Comparison of ENCODE assay signal across 25 mouse cellular contexts in genomic region chr1:143920256-143920655, GRCm38 (mm10).
DNase-seq lines count a peak whose midpoint lies in the region; ATAC-seq and TF ChIP-seq lines count a peak whose summit lies in the region.
"Had no signal": no experiment of that assay in that cellular context is flagged by ENCODE, and none has a peak within 500 bp of the region (broad histone marks: within the 10 kb centered on the region; RNA-seq: fewer than 3 reads in every experiment).

No protein-coding gene starts in this region.

- no peaks in the 10 kb centered on the region for H3K36me3 ChIP-seq in forebrain, embryonic 11.5 days (ENCODE audit: control insufficient read depth, insufficient read depth, low read length)
- H3K36me3 ChIP-seq in forebrain, embryonic 16.5 days (ENCODE audit: control insufficient read depth, insufficient read depth) = no peaks in the 10 kb centered on the region
- no peaks in the 10 kb centered on the region for H3K36me3 ChIP-seq in midbrain, embryonic 12.5 days
- H3K36me3 ChIP-seq in midbrain, postnatal 0 days (ENCODE audit: insufficient read depth, low read length) = no peaks in the 10 kb centered on the region
- no peaks in the 10 kb centered on the region for H3K36me3 ChIP-seq in hindbrain, embryonic 13.5 days
- no peaks in the 10 kb centered on the region for H3K36me3 ChIP-seq in neural tube, embryonic 14.5 days (ENCODE audit: control insufficient read depth, insufficient read depth, low read length)
- H3K36me3 ChIP-seq: embryonic facial prominence, embryonic 12.5 days; G1E; limb, embryonic 10.5 days had no signal

- DNase-seq in forebrain, embryonic 11.5 days (ENCODE audit: low spot score) = no peak
- DNase-seq in midbrain, postnatal 0 days (ENCODE audit: low spot score) = no peak
- DNase-seq: adrenal gland, postnatal 25 days; cerebellum, adult 18-20 months; cerebellum, postnatal 25 days; gastrocnemius, postnatal 10 days; kidney, postnatal 4 days; layer of hippocampus, adult 9-11 months; lung, adult 18-20 months; lung, postnatal 14 days; spleen, adult 18-20 months; thymus, postnatal 36 days had no signal

- peak; percentile 74 for ATAC-seq in forebrain, embryonic 11.5 days (replicated peaks; ENCODE audit: low FRiP score)
- ATAC-seq in forebrain, embryonic 16.5 days = no peak; the same call in 1 of the 2 replicates
- ATAC-seq in midbrain, embryonic 12.5 days (ENCODE audit: low FRiP score, low read depth) = peak; percentile 78
- no peak; the same call in 1 of the 2 replicates for ATAC-seq in midbrain, postnatal 0 days (ENCODE audit: low FRiP score)
- ATAC-seq in hindbrain, embryonic 13.5 days (ENCODE audit: low FRiP score) = peak; percentile 54; the same call in 1 of the 2 replicates
- 0 out of 2 replicates have a peak, but pooled peaks have one; percentile 24 for ATAC-seq in neural tube, embryonic 14.5 days (ENCODE audit: low read depth)
- no peak for ATAC-seq in monocyte, adult 5-6 weeks (replicated peaks; ENCODE audit: insufficient number of reproducible peaks, low FRiP score, low TSS enrichment, poor library complexity, severe bottlenecking)
- ATAC-seq: intestine, embryonic 16.5 days had no signal

- H3K27me3 ChIP-seq in forebrain, embryonic 11.5 days (ENCODE audit: control insufficient read depth, insufficient read depth, low read length) = no peaks in the 10 kb centered on the region
- H3K27me3 ChIP-seq in forebrain, embryonic 16.5 days (replicated peaks; ENCODE audit: control insufficient read depth, insufficient read depth, low read length) = no peaks in the 10 kb centered on the region
- peaks cover 25% of the 10 kb centered on the region for H3K27me3 ChIP-seq in midbrain, embryonic 12.5 days
- no peaks in the 10 kb centered on the region for H3K27me3 ChIP-seq in midbrain, postnatal 0 days (ENCODE audit: insufficient read depth, low read length)
- H3K27me3 ChIP-seq in hindbrain, embryonic 13.5 days = peaks cover 4% of the 10 kb centered on the region
- no peaks in the 10 kb centered on the region for H3K27me3 ChIP-seq in neural tube, embryonic 14.5 days (ENCODE audit: control insufficient read depth, insufficient read depth, low read length)
- H3K27me3 ChIP-seq: embryonic facial prominence, embryonic 12.5 days; megakaryocyte, embryonic 14.5 days had no signal

- no peak overlapping the region for H3K4me3 ChIP-seq in forebrain, embryonic 11.5 days (ENCODE audit: low read depth, low read length)
- H3K4me3 ChIP-seq in forebrain, embryonic 16.5 days (replicated peaks; ENCODE audit: low read length) = no peak overlapping the region
- H3K4me3 ChIP-seq in midbrain, embryonic 12.5 days = no peak overlapping the region
- H3K4me3 ChIP-seq in midbrain, postnatal 0 days (ENCODE audit: low read depth, low read length) = no peak overlapping the region
- no peak overlapping the region for H3K4me3 ChIP-seq in hindbrain, embryonic 13.5 days
- no peak overlapping the region for H3K4me3 ChIP-seq in neural tube, embryonic 14.5 days (ENCODE audit: low read depth, low read length)
- H3K4me3 ChIP-seq: embryonic facial prominence, embryonic 12.5 days; erythroblast, embryonic 14.5 days; left cerebral cortex, adult 2 months; limb, embryonic 10.5 days; megakaryocyte, embryonic 14.5 days had no signal

- H3K27ac ChIP-seq in forebrain, embryonic 11.5 days (ENCODE audit: low read depth, low read length) = no peak overlapping the region
- H3K27ac ChIP-seq in forebrain, embryonic 16.5 days (ENCODE audit: low read length) = no peak overlapping the region
- H3K27ac ChIP-seq in midbrain, embryonic 12.5 days (replicated peaks) = 0 out of 2 replicates have a peak overlapping the region, but pooled peaks have one; percentile 22
- H3K27ac ChIP-seq in midbrain, postnatal 0 days (ENCODE audit: low read depth, low read length) = no peak overlapping the region
- H3K27ac ChIP-seq in hindbrain, embryonic 13.5 days = no peak overlapping the region
- no peak overlapping the region for H3K27ac ChIP-seq in neural tube, embryonic 14.5 days (ENCODE audit: low read depth, low read length)
- H3K27ac ChIP-seq: embryonic facial prominence, embryonic 12.5 days; left cerebral cortex, adult 2 months; limb, embryonic 10.5 days had no signal

- no peak overlapping the region for H3K4me2 ChIP-seq in forebrain, embryonic 11.5 days (ENCODE audit: low read depth, low read length, severe bottlenecking)
- H3K4me2 ChIP-seq in forebrain, embryonic 16.5 days (ENCODE audit: low read length) = no peak overlapping the region
- 0 out of 2 replicates have a peak overlapping the region, but pooled peaks have one; percentile 8 for H3K4me2 ChIP-seq in midbrain, embryonic 12.5 days (replicated peaks)
- no peak overlapping the region for H3K4me2 ChIP-seq in midbrain, postnatal 0 days (ENCODE audit: low read depth, low read length, poor library complexity, severe bottlenecking)
- H3K4me2 ChIP-seq in hindbrain, embryonic 13.5 days = no peak overlapping the region
- H3K4me2 ChIP-seq in neural tube, embryonic 14.5 days (ENCODE audit: low read depth, low read length) = no peak overlapping the region
- H3K4me2 ChIP-seq: embryonic facial prominence, embryonic 12.5 days; liver, embryonic 11.5 days had no signal

- H3K9ac ChIP-seq in forebrain, embryonic 11.5 days (ENCODE audit: low read length) = no peak overlapping the region
- no peak overlapping the region for H3K9ac ChIP-seq in forebrain, embryonic 16.5 days (replicated peaks; ENCODE audit: low read depth, low read length)
- H3K9ac ChIP-seq in midbrain, embryonic 12.5 days (replicated peaks) = no peak overlapping the region
- H3K9ac ChIP-seq in midbrain, postnatal 0 days (replicated peaks; ENCODE audit: low read length, poor library complexity, severe bottlenecking) = no peak overlapping the region
- peak overlapping the region; percentile 6; the same call in 1 of the 2 replicates for H3K9ac ChIP-seq in hindbrain, embryonic 13.5 days
- H3K9ac ChIP-seq in neural tube, embryonic 14.5 days (replicated peaks; ENCODE audit: low read depth, low read length) = no peak overlapping the region
- H3K9ac ChIP-seq: embryonic facial prominence, embryonic 12.5 days had no signal

- no peak for TF ChIP-seq CTCF in midbrain, postnatal 0 days (IDR thresholded peaks at IDR 0.05)

- 36% methylated on average over 7 of the region's 7 CpGs for WGBS in forebrain, embryonic 11.5 days
- WGBS in forebrain, embryonic 16.5 days = 17% methylated on average over 7 of the region's 7 CpGs
- WGBS in midbrain, embryonic 12.5 days = 22% methylated on average over 7 of the region's 7 CpGs
- 23% methylated on average over 7 of the region's 7 CpGs for WGBS in midbrain, postnatal 0 days
- 22% methylated on average over 7 of the region's 7 CpGs for WGBS in hindbrain, embryonic 13.5 days
- WGBS in neural tube, embryonic 14.5 days = 22% methylated on average over 7 of the region's 7 CpGs

- H3K9me3 ChIP-seq in forebrain, embryonic 11.5 days (ENCODE audit: control insufficient read depth, low read length) = no peaks in the 10 kb centered on the region
- no peaks in the 10 kb centered on the region for H3K9me3 ChIP-seq in forebrain, embryonic 16.5 days (ENCODE audit: control insufficient read depth, low read length)
- no peaks in the 10 kb centered on the region for H3K9me3 ChIP-seq in midbrain, embryonic 12.5 days
- no peaks in the 10 kb centered on the region for H3K9me3 ChIP-seq in midbrain, postnatal 0 days (ENCODE audit: low read length)
- H3K9me3 ChIP-seq in hindbrain, embryonic 13.5 days = no peaks in the 10 kb centered on the region
- no peaks in the 10 kb centered on the region for H3K9me3 ChIP-seq in neural tube, embryonic 14.5 days (ENCODE audit: control insufficient read depth, low read length)
- H3K9me3 ChIP-seq: embryonic facial prominence, embryonic 12.5 days; G1E; limb, embryonic 10.5 days; megakaryocyte, embryonic 14.5 days had no signal

- H3K4me1 ChIP-seq in forebrain, embryonic 11.5 days (replicated peaks; ENCODE audit: control insufficient read depth, insufficient read depth, low read length) = no peaks in the 10 kb centered on the region
- H3K4me1 ChIP-seq in forebrain, embryonic 16.5 days (replicated peaks; ENCODE audit: control insufficient read depth, insufficient read depth, low read length) = peaks cover 4% of the 10 kb centered on the region; the same call in 1 of the 2 replicates
- H3K4me1 ChIP-seq in midbrain, embryonic 12.5 days = peaks cover 10% of the 10 kb centered on the region
- H3K4me1 ChIP-seq in midbrain, postnatal 0 days (ENCODE audit: insufficient read depth, low read length) = 0 out of 2 replicates have a peak, but pooled peaks cover 3% of the 10 kb centered on the region
- H3K4me1 ChIP-seq in hindbrain, embryonic 13.5 days (replicated peaks) = peaks cover 9% of the 10 kb centered on the region
- no peaks in the 10 kb centered on the region for H3K4me1 ChIP-seq in neural tube, embryonic 14.5 days (ENCODE audit: control insufficient read depth, insufficient read depth, low read length)
- H3K4me1 ChIP-seq: embryonic facial prominence, embryonic 12.5 days; limb, embryonic 10.5 days had no signal

Comparison
In these comparisons a context has a peak if more than half of its experiments do, and no peak if none do; other contexts are left out.
1. ATAC-seq: peak in forebrain, embryonic 11.5 days (single experiment), midbrain, embryonic 12.5 days (single experiment), hindbrain, embryonic 13.5 days (single experiment) and neural tube, embryonic 14.5 days (single experiment); none in forebrain, embryonic 16.5 days (single experiment), midbrain, postnatal 0 days (single experiment) and monocyte, adult 5-6 weeks (single experiment).